Comparison of ENCODE assay signal across 12 mouse cellular contexts in genomic region chr3:34652616-34653015, GRCm38 (mm10). TPM values are rescaled to one million over a fixed set of nuclear protein-coding genes. Genes with fewer than 3 reads are reported as not detected.
DNase-seq lines count a peak whose midpoint lies in the region; ATAC-seq and TF ChIP-seq lines count a peak whose summit lies in the region.
"Had no signal": no experiment of that assay in that cellular context is flagged by ENCODE, and none has a peak within 500 bp of the region (broad histone marks: within the 10 kb centered on the region; RNA-seq: fewer than 3 reads in every experiment).

No protein-coding gene starts in this region.

- H3K27me3 ChIP-seq in forebrain, embryonic 11.5 days (ENCODE audit: control insufficient read depth, insufficient read depth, low read length) = no peaks in the 10 kb centered on the region
- no peaks in the 10 kb centered on the region; the same call in none of the 2 replicates for H3K27me3 ChIP-seq in midbrain, embryonic 11.5 days (ENCODE audit: control insufficient read depth, insufficient read depth, low read length)
- H3K27me3 ChIP-seq in stomach, embryonic 14.5 days (ENCODE audit: control insufficient read depth, insufficient read depth, low read length) = peaks cover 28% of the 10 kb centered on the region

- H3K4me2 ChIP-seq in forebrain, embryonic 11.5 days (ENCODE audit: low read depth, low read length, severe bottlenecking) = peak overlapping the region; percentile 81
- H3K4me2 ChIP-seq in midbrain, embryonic 11.5 days = peak overlapping the region; percentile 89
- no peak overlapping the region for H3K4me2 ChIP-seq in stomach, embryonic 14.5 days (replicated peaks; ENCODE audit: low read depth, low read length)
- H3K4me2 ChIP-seq: heart, embryonic 15.5 days had no signal

- no peak for DNase-seq in left cerebral cortex, adult 2 months (ENCODE audit: extremely low spot score in 1 of 2, low spot score in 2 of 2)
- DNase-seq in left cerebral cortex, adult 11 months (ENCODE audit: low spot score) = no peak
- no peak for DNase-seq in forebrain, embryonic 11.5 days (ENCODE audit: low spot score)
- DNase-seq in midbrain, embryonic 11.5 days (ENCODE audit: low spot score, missing footprints) = peak; percentile 98
- no peak for DNase-seq in cerebellum, postnatal 36 days
- DNase-seq: B cell, adult 2 months had no signal

- H3K4me3 ChIP-seq in left cerebral cortex, adult 2 months = peak overlapping the region; percentile 43
- peak overlapping the region; percentile 71 for H3K4me3 ChIP-seq in forebrain, embryonic 11.5 days (ENCODE audit: low read depth, low read length)
- peak overlapping the region; percentile 92 for H3K4me3 ChIP-seq in midbrain, embryonic 11.5 days (ENCODE audit: low read depth, low read length)
- peak overlapping the region; percentile 47 for H3K4me3 ChIP-seq in stomach, embryonic 14.5 days (ENCODE audit: low read depth, low read length)
- H3K4me3 ChIP-seq: heart, embryonic 15.5 days had no signal

- WGBS in forebrain, embryonic 11.5 days = 2% methylated on average over 14 of the region's 14 CpGs
- under 1% methylated on average over 14 of the region's 14 CpGs for WGBS in midbrain, embryonic 11.5 days
- 1% methylated on average over 14 of the region's 14 CpGs for WGBS in stomach, embryonic 14.5 days

- peak overlapping the region; percentile 88 for H3K9ac ChIP-seq in forebrain, embryonic 11.5 days (ENCODE audit: low read length)
- peak overlapping the region; percentile 99 for H3K9ac ChIP-seq in midbrain, embryonic 11.5 days (ENCODE audit: low read length)
- peak overlapping the region; percentile 57 for H3K9ac ChIP-seq in stomach, embryonic 14.5 days (replicated peaks; ENCODE audit: low read depth, low read length)
- H3K9ac ChIP-seq: heart, embryonic 15.5 days had no signal

- intact Hi-C loops in left cerebral cortex, adult 2 months (cut with DNase I) = no loop called here

- no peak for ATAC-seq in forebrain, embryonic 11.5 days (replicated peaks; ENCODE audit: low FRiP score)
- no peak for ATAC-seq in midbrain, embryonic 11.5 days (ENCODE audit: low FRiP score)
- no peak for ATAC-seq in stomach, embryonic 14.5 days (ENCODE audit: insufficient number of reproducible peaks, insufficient read depth, low FRiP score, low read depth)
- ATAC-seq in frontal cortex, adult (ENCODE audit: low TSS enrichment) = no peak
- ATAC-seq in megakaryocyte progenitor cell, adult 5-6 weeks (replicated peaks; ENCODE audit: poor library complexity) = no peak

- no peaks in the 10 kb centered on the region for H3K9me3 ChIP-seq in forebrain, embryonic 11.5 days (ENCODE audit: control insufficient read depth, low read length)
- H3K9me3 ChIP-seq in midbrain, embryonic 11.5 days (ENCODE audit: control insufficient read depth, low read length) = no peaks in the 10 kb centered on the region
- H3K9me3 ChIP-seq in stomach, embryonic 14.5 days (ENCODE audit: control insufficient read depth, low read depth, low read length) = no peaks in the 10 kb centered on the region
- H3K9me3 ChIP-seq: heart, embryonic 15.5 days had no signal

- H3K4me1 ChIP-seq in forebrain, embryonic 11.5 days (replicated peaks; ENCODE audit: control insufficient read depth, insufficient read depth, low read length) = peaks cover 13% of the 10 kb centered on the region
- H3K4me1 ChIP-seq in midbrain, embryonic 11.5 days (ENCODE audit: control insufficient read depth, insufficient read depth, low read length) = peaks cover 28% of the 10 kb centered on the region
- H3K4me1 ChIP-seq in stomach, embryonic 14.5 days (ENCODE audit: control insufficient read depth, insufficient read depth, low read length) = 0 out of 2 replicates have a peak, but pooled peaks cover 3% of the 10 kb centered on the region

- peak overlapping the region; percentile 64; the same call in 1 of the 2 replicates for H3K27ac ChIP-seq in left cerebral cortex, adult 2 months
- peak overlapping the region; percentile 98 for H3K27ac ChIP-seq in forebrain, embryonic 11.5 days (ENCODE audit: low read depth, low read length)
- peak overlapping the region; percentile 93 for H3K27ac ChIP-seq in midbrain, embryonic 11.5 days (ENCODE audit: low read depth, low read length)
- H3K27ac ChIP-seq in stomach, embryonic 14.5 days (ENCODE audit: low read length) = peak overlapping the region; percentile 70; the same call in 1 of the 2 replicates
- H3K27ac ChIP-seq: heart, embryonic 15.5 days; macrophage had no signal

- TF ChIP-seq CTCF in left cerebral cortex, adult 2 months (IDR thresholded peaks at IDR 0.05) = no peak

- no peaks in the 10 kb centered on the region for H3K36me3 ChIP-seq in forebrain, embryonic 11.5 days (ENCODE audit: control insufficient read depth, insufficient read depth, low read length)
- H3K36me3 ChIP-seq in midbrain, embryonic 11.5 days (ENCODE audit: control insufficient read depth, insufficient read depth, low read length) = no peaks in the 10 kb centered on the region
- no peaks in the 10 kb centered on the region for H3K36me3 ChIP-seq in stomach, embryonic 14.5 days (ENCODE audit: control insufficient read depth, insufficient read depth, low read length)
- H3K36me3 ChIP-seq: heart, embryonic 15.5 days had no signal

RNA-seq across cellular contexts. Expression of gene Sox2, which starts 2.4 kb away (rescaled TPM):
- 10 to 100 TPM; 37.8 to 38.2 TPM for total RNA-seq in left cerebral cortex, adult 2 months (2021)
- polyA plus RNA-seq in forebrain, embryonic 11.5 days (2014; fragmentation: Nextera tagmentation; extraction: Ambion mirVana) = 57.7 and 67.3 TPM in 2 replicates
- 48.7 and 49.5 TPM in 2 replicates for polyA plus RNA-seq in midbrain, embryonic 11.5 days (2014; fragmentation: Nextera tagmentation; extraction: Ambion mirVana)
- 12.0 and 12.5 TPM in 2 replicates for polyA plus RNA-seq in stomach, embryonic 14.5 days (2014; fragmentation: Nextera tagmentation; extraction: Ambion mirVana)
- total RNA-seq in megakaryocyte progenitor cell, adult 5-6 weeks (2015) = not detected in 2 replicates
- total RNA-seq in megakaryocyte progenitor cell, adult 5-6 weeks (2017) = not detected in 2 replicates
- polyA plus RNA-seq: kidney, embryonic 16.5 days; macrophage had no signal
